Mouse (Mus musculus) heart, postnatal 25 days (tissue): ENCODE measurements around the gene 4933428G20Rik. TPM values are rescaled to one million over a fixed set of nuclear protein-coding genes. Genes with fewer than 3 reads are reported as not detected.
A peak's percentile ranks its signal among the peaks of the same experiment; 100 is the strongest.

Experiments used
- DNase-seq: peaks from one replicate; pipeline ENCODE4 v3.0.0; 2022; ENCODE audit warnings: low spot score
- intact Hi-C: fragments of 180-260 bp; cut with DNase I; formaldehyde crosslinking; loops from one replicate; pipeline ENCODE4 v1.15.1; 2025
- total RNA-seq, 2 experiments: library from RNA; stranded (reverse); gene quantifications; 2 replicates each; pipeline ENCODE4 v1.2.3; 2021

Gene 4933428G20Rik
- total RNA-seq, 2 experiments from 2014 or later: not detected

DNA sequence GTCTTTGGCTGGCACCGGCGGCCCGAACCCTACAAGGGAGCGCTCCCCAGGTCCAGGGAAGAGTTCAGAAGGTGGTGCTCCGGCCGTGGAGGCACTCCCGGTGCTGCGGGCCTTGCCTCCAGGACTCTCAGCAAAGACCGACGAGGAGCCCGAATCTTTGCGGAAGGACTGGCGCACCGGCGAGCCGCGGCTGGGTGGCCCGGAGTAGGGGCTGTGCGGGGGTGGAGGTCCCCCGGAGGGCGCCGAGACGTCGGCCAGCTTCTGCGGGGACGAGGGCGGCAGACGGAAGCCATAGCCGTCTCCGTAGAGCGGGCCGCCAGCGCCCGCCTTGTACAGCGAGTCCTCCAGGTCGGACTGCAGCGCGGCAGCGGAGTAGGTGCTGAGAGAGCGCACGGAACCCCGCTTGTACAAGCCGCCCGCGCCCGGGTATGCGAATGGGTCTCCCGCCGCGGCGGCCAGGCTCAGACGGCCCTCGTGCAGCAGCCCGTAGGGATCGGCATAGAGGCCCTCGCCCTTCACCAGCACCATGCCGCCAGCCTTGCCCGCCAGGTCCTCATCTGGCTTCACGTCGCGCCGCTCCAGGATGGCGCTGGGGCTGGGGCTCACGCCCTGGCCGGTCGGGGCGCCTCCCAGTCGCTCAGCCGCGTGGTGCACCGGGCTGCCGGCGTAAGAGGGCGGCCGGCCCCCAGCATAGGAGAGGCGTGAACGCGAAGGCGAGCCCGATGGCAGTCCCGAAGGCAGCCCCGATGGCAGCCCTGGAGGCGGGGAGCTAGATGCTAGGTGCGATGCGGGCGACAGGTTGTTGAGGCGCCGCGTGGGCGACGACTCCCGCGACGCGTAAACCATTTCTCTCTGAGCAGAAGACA is 34.5 kb upstream of the 4933428G20Rik start:
- intact Hi-C loops: loop anchor here (5.0 kb wide), 1 partner anchor 43 kb away; the partner anchor contains the start of gene Srcin1
- no peak for DNase-seq

DNA sequence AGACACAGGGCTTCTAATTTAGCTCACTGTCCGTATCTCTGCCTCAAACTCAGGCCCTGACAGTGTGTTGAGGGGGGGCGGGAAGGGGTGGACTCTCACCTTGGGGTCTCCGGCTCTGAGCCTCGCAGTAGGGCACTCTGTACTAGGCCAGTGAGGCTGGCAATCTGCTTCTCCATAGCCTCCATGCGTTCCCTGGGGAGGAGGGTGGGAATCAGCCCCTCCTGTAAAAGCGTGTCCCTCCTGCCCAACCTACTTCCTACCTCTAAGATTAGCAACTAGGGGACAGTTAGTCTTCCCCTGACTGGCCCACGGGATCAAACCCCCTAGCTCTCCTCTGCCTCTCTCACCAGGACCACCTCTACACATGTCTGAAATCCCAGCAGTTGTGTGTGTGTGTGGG is 33.5 kb upstream of the 4933428G20Rik start:
- DNase-seq: no peak
- intact Hi-C loops: loop anchor here (2.0 to 5.0 kb wide), 2 partner anchors 23 to 44 kb away; partner anchors contain the start of gene Srcin1

DNA sequence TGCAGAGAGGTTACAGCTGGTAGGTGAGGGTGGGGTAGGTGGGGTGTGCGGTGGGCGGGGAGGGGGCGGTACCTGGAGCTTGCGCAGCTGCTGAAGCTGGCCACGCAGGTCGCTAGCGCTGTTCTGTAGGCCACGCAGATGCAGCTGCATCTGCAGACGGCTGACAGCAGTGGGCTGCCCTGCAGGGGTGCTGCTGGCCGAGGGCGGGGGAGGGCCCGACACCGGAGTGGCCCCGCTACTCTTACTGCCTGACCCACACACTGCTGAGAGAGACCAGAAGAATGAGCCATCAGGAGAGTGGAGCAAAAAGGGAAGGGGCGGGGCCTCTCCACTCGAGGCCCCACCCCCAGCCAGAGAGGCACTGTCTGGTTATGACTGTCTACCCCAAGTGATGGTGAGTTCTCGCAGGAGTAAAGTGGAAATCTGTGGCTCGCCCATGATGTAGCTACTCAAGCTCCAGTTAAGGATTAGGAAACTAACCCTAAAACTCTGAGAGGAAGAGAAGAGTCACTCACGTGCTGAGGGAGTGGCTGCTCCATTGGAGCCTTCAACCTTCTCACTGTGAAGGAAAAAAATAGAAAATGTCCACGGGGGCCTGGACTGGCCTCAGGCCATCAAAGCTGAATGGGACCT is 32.9 kb upstream of the 4933428G20Rik start:
- DNase-seq: no peak
- intact Hi-C loops: loop anchor here (2.0 to 5.0 kb wide), 2 partner anchors 24 to 44 kb away; partner anchors contain the start of gene Srcin1

DNA sequence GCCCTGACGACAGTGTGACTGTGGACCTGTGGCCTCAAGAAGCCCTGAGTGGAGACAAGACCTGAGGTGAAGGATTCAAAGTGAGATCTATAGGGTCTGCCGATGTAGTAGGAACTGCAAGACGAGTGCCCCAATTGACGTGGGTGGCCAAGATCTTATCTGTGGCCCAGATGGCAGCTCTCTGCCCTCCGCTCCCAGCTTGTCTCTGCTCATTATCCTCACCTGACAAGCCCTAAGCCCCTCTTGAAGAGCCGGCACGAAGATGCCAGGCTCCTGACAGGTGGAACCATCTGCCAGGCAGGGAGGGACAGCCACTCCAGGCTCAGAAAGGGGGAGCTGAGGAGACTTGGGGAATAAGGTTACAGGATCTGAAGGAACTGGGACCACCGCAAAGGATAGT is 32.2 kb upstream of the 4933428G20Rik start:
- intact Hi-C loops: loop anchor here (2.0 to 5.0 kb wide), 2 partner anchors 24 to 45 kb away; partner anchors contain the start of gene Srcin1
- DNase-seq: no peak

DNA sequence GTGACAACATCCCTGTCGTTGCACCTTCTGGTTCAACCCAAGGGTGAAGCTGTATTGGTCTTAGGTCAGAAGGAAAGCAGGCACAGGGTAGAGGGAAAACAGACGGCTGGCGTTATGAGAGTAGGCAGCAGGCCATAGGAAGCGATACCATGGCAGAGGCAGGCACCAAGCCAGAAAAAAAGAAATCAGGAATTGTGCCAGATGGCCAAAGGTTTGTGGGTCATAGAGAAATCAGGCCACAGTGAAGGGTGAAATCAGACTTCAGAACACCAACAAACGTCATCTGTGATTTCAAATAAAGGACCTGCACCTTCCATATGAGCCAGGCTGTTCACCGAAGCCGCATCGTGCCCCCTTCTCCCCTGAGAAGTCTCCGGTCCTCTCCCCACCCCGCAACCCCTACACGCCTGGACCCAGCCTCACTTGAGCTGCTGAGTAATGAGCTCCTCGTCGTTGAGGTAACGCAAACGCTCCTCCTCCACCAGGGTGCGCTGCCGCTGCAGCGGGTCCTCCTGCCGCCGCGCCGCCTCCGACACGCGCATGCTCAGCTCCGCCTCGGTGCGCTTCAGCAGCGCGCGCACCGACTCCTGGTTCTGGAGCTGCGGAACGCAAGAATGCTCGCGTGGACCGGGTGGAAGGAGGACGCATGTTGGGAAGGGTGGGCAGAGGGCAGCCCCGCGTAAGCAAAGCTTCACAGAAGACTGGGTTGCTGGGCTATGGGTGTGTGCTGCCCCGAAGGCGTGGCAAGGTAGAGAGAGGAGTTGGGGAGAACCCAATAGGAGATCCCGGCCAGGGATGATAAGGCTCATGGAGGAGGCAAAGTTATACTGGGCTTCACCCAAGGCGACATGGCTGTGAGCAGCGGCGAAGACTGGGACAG is 31.5 kb upstream of the 4933428G20Rik start:
- peak; percentile 71 for DNase-seq
- intact Hi-C loops: loop anchor here (1.0 to 5.0 kb wide), 3 partner anchors 25 to 91 kb away; partner anchors contain the start of gene Srcin1

DNA sequence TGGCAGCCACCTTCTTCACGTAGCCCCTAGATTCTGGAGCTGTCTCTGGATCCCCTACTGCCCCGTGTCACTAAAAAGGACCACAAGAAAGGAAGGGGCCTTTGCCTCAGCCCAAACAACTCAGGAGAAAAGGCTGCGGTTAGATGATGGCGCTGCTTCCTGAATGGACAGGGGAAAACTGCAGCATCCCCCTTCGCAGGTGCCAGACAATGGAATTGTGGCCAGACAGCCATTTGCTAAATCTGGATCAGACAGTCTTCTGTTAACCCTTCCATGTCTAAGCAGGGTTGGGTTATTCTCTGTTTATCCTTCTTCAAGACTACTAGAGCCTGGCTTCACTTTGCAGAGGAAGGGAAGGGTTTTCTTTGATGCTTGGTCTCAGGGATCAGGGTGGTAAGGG is 30.8 kb upstream of the 4933428G20Rik start:
- intact Hi-C loops: loop anchor here (1.0 to 5.0 kb wide), 2 partner anchors 46 to 91 kb away; partner anchors contain the start of gene Srcin1
- DNase-seq: no peak

DNA sequence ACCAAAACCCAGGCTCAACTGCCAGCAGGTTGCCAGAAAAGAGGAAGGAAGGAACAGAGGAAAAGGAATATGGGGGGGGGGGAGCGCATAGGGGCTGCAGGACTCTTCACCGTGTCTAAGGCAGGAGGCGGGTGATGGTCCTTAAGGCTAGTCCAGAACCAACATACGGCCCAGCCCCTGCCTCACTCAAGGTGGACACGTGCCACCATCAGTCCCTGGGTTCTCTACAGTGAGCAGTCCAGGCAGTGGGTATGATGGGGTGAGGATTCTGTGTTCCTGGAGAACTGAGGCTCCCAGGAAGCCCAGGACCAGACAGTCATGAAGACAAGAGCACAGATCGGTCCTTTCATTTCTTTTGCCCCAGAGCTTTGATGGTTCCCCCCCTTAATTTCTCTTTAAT is 29.9 kb upstream of the 4933428G20Rik start:
- intact Hi-C loops: loop anchor here (5.0 kb wide), 1 partner anchor 47 kb away; the partner anchor contains the start of gene Srcin1
- no peak for DNase-seq

DNA sequence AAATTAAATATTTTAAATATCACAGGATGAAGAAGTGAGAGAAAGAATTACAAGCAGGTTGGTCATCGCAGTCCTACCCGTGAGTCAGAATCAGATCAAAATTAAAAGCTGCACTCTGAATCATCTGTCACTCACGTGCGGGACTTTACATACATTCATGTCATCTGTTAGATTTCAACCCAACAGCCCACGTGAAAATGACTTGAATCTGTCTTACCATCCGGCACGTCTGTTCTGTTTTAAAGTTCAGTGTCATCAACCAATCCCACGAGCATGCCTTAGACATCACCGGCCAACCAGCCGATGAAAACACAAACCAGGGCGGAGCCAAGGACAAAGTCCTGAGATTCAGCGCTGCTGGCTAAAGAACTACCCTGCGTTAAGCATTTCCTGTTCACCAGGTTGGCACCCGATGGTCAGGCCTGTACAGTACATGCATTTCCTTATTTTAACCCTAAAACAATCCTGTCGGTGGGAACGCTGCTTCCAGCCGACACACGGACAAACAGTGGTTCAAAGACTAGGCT is 28.2 kb upstream of the 4933428G20Rik start:
- no peak for DNase-seq
- intact Hi-C loops: no loop called here

DNA sequence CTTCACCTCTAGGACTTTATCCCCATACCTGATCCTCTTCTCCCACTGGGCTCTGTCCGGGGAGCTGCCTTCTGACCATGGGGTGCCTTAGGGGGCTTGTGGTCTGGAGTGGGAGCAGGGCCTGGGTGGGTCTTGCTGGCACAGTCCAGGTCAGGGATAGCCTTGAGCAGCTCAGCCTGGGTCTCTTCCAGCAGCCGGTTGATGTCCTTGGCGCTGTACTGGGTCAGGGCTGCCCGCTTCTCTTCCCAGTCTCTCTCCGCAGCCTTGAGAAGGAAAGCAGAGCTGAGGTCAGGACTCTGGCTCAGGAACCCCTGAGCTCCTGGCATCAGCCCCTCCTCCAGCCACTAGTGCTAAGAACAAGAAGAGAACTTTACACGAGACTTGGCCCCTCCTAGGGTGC is 25.2 kb upstream of the 4933428G20Rik start:
- intact Hi-C loops: no loop called here
- DNase-seq: no peak

DNA sequence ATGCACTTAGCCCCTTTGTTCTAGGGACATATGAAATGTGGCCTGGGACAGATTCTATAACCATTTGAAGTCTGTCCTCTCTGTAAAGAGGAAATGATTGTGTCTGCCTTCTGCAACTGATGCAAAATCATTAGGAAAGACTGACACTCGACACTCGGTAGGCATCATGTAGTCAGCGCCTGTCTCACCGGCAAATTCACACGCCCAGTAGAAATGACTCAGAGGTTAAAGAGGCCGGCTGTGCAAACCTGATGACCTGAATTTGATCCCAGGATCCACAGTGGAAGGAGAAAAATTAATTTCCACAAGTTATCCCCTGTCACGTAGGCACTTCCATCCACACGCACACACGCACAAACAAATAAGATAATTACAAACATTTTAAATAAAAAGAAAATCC is 24.2 kb upstream of the 4933428G20Rik start:
- intact Hi-C loops: no loop called here

DNA sequence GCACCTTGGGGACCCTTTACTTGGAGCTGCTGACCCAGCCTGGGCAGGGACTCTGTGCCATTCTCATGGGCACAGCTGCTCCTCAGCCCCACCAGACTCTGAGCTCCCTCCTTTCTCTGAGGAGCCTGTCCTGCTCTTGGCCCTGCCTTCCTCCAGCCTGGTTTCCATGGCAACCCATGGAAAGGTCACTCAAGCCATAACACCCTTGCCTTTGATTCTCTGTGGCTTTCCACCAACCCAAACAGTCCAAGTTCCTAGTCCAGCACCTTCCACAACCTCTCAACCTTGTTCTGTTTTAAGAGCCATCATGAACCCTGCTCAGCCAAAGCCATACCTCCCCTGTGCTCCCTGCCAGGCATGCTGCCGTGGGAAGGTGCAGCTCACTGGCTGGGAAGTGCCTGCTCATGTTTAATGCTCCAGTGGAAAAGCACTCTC is 23.7 kb upstream of the 4933428G20Rik start:
- no peak for DNase-seq
- intact Hi-C loops: no loop called here

More for the DNA sequence above, 24.2 kb upstream of the 4933428G20Rik start:
- no peak for DNase-seq

DNA sequence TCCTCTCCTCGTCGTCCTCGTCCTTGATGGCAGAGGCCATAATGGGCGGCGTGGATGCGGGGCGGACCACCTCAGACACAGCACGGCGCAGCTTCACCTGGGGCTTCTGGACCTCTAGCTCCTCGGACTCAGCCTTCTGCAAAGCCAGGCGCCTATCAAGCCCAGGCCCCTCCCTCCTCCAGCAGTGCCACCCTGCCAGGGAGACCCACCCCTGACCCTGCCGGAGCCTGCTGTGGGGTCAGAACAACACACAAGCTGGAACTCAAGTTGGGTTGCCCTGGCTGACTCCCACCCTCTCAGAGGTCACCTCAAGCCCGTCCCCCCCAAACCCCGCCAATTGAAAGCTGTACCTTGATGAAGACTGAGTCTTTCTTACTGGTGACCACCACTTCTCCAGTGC is 23.0 kb upstream of the 4933428G20Rik start:
- no peak for DNase-seq
- intact Hi-C loops: no loop called here

DNA sequence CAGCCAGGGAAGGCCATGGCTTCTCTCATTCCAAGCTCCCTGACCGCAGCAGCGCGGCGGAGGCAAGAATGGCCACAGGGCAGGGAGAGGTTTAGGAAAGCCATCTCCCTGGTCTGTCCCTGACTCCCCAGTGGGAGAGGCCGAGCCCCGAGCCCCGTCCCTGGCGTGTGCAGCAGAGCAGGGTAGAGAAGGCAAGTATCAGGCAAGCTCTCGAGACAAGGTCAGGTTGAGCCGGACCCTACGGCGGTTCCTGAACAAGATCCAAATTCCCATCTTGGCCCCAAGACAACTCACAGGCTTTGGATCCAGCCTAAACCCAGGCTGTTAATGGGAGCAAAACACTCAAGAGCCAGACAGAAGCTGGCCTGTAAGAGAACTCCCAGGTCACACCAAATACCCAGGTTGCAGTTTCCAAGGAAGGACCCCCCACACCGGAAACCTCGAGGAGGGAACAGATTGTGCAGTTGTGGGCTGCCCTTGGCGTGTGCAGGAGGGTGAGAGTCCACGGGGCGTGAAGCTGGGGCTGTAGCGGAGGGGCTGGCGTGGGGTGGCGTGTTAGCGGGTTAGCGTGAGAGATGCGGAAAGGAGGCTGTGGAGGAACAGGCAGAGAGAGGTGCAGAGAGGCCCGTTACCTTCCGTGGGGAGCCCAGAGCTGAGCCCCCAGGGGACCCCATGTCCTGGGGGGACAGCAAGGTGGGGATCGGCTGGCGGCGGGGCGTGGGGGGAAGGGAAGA is 21.8 kb upstream of the 4933428G20Rik start:
- intact Hi-C loops: no loop called here
- no peak for DNase-seq

DNA sequence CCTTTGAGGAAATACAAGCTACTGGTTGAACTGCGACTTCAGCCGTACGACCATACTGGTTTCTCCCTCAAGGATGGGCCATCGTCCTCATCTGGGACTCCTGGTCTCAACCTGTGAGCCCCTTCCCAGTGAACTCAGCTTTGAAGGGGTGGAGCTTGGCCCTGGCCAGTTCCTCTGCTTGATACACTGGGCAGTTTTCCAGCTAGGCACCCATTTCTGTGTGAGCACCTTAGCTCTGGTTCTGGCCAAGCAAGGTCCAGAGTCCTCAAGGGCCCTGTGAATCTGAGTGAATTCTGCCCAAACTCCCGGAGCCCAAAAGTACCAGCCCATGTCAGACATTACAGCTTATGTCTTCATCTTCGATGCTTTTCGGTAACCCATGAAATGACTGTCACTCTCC is 20.4 kb upstream of the 4933428G20Rik start:
- no peak for DNase-seq
- intact Hi-C loops: no loop called here

DNA sequence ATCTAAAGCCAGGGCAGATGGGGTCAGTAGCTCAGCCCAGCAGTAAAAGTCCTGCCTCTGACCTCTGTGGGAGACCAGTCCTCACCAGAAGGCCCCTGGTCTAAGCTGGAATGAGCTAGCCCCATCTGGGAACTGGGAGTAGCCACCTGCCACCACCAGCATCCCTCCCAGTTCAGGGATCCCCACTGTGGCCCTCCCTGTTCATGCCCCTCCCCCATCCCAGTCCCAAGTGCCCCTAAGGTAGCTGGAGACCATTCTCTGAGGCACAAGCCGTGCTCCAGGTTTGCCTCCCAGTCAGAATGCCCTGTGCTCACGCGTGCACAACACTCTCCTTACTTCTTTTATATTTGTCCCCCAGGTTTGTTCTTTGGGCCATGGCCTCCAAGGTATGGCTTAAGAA is 12.9 kb upstream of the 4933428G20Rik start:
- no peak for DNase-seq

DNA sequence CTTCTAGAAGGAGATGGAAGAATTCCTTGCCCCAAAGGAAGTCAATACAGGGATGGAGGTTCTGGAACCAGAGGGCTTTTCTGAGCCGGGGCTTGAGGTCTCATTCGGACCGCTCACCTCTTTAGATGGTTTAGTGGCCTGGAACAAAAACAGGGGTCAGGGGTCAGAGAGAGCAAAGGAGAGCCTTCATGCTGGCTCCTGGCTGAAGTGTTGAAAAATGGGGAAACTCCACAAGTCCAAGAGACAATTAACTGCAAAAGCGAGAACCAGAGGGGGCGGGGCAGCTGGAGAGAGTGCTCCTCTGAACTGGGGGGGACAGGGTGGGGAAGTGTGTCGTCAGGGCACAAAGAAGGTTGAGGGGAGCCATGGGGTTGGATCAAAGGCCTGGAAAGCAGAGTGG is 12.4 kb upstream of the 4933428G20Rik start:
- intact Hi-C loops: no loop called here
- no peak for DNase-seq

More for the DNA sequence above, 12.9 kb upstream of the 4933428G20Rik start:
- intact Hi-C loops: no loop called here

DNA sequence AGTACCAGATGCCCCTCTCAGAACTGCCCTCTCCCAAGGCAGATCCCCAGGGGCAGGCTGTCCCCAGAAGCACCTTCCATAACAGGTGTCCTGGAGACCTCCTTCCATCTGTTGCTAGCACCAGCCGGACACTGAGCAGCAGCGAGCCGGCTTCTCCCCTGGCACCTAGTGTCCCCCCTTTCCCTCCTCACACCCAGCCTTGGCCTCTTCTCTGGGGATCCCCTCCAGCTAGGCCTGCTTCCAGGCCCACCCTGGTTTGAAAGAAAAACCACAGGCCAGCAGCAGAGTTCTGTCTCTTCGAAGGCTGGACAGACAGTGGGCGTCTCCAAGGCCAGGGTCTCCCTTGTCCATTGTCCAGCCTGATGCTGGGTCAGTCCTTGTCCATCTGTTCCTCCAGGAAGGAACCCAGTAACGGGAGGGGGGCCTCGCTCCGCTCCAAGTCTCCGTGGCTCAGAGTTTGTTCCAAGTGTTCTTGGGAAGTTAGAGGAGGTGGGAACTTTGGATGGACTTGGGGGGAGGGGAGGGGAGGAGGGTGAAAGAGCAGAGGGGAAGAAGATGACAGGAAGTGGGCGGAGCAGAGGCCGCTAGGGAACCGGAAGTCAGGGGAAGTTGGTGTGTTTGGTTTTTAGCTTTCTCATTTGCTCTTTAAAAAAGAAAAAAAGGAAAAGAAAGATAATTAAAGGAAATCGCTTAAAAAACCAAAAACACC is 11.7 kb upstream of the 4933428G20Rik start:
- peak; percentile 30 for DNase-seq
- intact Hi-C loops: no loop called here

DNA sequence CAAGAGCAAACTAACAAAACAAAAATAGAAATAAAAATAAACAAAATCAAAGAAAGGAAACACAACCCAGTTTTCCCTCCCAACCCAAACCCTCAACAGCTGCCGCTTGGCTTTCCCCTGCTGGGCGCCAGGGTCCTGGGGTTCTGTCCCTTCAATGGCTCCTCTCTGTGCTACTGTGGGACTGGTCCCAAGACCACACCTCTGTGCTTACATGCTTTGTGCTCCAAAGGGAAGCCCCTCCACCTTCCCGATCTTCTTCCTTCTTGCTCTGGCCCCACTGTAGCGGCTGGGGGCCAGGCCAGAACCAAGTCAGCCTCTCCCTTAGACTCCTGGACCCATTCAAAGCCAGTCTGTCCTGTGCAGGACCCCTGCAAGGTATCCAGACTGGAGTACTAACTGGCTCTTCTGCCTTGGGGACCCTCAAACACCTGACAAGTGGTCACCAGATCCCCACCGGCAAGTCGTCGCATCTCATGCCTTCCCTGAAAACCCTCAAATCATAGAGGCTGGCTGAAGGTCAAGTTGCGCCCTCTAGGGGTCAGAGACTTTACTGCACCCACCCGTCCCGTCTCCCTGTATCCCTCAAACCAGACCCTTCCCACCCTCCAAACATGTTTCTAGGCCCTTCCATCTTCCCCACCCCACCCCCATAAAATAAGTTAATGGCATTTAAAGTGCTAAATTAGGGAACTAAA is 11.0 kb upstream of the 4933428G20Rik start:
- intact Hi-C loops: no loop called here
- DNase-seq: peak; percentile 40
